Mouse (Mus musculus) adrenal gland, postnatal 36 days (tissue): ENCODE results near the gene Pik3r4. TPM values are rescaled to one million over a fixed set of nuclear protein-coding genes. Genes with fewer than 3 reads are reported as not detected.
A peak's percentile ranks its signal among the peaks of the same experiment; 100 is the strongest.
"Not testable (repeated sequence)": the region's sequence is repeated elsewhere in the genome, so short reads cannot be mapped to it uniquely, and the experiment has no call there.

Experiments
- DNase-seq, 2 experiments: peaks; one replicate each; pipeline ENCODE4 v3.0.0; 2021; ENCODE audit warnings: mixed read lengths in 1 of 2
- long read RNA-seq, 2 experiments: library from polyadenylated mRNA; stranded (forward); transcript quantifications; one replicate each; pipeline ENCODE4 v2.0.0; 2021; ENCODE audit warnings: borderline sequencing depth in 2 of 2
- total RNA-seq, 2 experiments: library from RNA; stranded (reverse); gene quantifications; 2 replicates each; pipeline ENCODE4 v1.2.3; 2021

Gene Pik3r4
- 10 to 100 TPM; 31.4 to 36.8 TPM for total RNA-seq
- long read RNA-seq, experiment 1, full-length matches to known transcripts, result 1 of 13 reads
- long read RNA-seq, experiment 1, partial matches to known transcripts, result 9 of 13 reads
- long read RNA-seq, experiment 1, other reads (novel, unspliced or antisense), result 3 of 13 reads
- long read RNA-seq, experiment 2, full-length matches to known transcripts, result 1 of 1 reads
- long read RNA-seq, experiment 2, partial matches to known transcripts, result 0 of 1 reads
- long read RNA-seq, experiment 2, other reads (novel, unspliced or antisense), result 0 of 1 reads

DNA sequence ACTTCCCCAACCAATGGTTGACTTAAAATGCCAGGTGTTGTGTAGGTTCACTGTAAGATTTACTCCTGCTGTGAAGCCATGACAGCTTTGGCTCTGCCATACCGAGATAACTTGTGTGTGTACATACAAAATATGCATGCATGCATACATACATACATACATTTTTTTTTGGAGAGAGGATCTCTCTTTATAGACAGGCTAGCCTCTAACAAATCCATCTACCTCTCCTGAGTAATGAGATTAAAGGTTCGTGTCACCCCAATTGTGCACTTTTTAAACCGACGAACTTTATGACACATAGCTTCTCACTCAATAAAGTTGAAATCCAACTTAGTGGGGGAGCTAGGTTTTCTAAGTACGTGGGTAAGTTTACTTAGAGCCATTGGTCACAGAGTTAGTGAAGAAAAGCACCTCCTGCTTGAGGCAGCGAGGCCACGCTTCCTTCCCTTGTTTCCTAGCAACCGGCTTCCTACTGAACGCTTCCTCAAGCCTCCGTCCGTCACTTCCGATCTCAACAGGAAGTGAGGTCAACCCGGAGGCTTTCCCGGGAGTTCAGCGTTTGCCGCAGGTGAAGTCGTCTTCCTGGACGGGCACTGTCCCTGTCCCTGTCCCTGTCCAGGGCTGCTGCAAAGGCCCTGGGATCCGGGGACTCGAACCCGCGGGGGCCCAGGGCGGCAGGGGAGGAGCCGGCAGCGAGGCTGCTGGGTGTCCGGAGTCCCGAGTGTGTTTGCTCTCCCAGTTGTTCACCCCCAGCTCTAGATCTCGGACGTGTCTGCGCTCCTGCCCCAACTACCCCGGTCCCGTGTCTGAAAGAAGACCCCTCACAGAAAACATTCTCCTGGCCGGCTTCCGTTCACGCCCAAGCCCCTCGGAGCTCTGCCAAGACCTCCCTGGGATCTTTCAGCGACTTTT is at the start of gene Pik3r4:
TSS of gene Pik3r4 (plus strand) at position 519 of the 912 bp plus-strand sequence.
- peak; percentile 89 for DNase-seq

DNA sequence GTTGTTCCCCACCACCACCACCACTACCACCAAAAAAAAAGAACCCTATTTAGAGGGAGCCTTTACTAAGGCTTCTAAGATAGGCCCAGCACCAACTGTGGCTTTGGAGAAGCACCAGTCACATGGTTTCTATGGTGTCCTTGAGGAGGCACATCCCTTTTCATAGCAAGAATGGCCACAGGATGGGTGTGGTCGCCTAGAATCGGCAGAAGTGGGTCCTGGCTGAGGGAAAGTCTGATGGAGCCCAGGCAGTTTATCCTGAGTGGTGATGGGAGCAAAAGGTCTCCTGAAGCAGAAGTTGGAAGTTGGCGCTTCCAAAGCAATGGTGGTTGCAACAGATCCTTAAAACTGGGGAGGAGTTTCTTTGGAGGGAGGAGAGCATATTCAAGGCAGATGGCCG is 43.9 kb upstream of the Pik3r4 start:
- DNase-seq, result no peak

DNA sequence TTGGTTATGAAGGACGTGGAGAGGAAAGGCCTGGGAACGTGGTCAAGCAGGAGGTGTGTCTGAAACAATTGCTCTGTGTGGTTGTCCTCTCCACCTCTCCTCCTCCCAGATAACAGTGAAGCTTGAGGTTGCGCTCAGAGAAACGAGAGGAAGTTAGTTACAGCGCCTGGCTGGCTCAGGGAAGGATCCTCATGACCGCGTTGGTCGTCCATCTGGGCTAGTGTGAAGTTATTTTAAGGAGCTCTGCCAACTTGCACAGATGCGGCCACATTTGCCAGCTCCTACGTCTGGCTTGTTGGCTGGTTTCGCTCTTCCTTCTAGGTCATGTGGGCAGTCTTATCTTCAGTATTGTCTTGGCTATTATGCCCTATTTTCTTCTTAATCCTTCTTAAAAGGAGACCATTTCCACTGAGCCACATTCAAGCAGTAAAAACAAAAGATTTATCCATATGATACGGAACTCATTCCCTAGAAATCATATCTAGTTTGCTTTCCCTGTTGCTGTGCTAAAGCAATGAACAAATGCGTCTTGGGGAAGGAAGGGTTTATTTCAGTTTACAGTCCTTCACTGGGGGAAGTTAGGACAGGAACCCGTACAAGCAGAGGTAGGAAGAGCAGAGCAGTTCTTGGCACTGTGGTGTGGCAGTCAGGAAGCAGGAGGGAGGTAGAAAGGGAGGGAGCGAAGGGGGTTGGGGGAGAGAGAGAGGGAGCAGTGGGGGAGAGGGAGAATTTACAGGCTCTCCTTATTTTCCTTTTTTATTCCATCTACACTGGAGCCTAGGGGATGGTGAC is 30.6 kb upstream of the Pik3r4 start:
- DNase-seq, result no peak

DNA sequence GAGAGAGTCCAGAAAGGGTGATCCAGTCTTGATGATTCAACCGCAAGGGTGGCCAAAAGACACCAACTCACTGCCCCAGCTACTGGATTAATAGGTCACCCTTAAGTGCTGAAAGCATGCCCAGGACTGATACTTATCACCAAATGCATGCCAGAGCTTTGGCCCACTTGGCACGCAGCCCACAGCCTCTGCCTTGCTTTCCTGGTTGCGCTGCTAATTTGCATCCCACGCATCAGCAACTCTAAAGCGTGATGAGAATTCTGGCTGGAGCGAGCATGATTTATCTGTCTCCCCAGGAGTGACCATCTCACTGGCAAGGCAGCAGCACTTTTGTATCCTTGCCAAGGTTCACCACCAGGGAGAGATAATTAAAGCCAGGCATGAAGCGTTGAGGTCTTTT is 29.9 kb upstream of the Pik3r4 start:
- peak; percentile 8 to 23 for DNase-seq

DNA sequence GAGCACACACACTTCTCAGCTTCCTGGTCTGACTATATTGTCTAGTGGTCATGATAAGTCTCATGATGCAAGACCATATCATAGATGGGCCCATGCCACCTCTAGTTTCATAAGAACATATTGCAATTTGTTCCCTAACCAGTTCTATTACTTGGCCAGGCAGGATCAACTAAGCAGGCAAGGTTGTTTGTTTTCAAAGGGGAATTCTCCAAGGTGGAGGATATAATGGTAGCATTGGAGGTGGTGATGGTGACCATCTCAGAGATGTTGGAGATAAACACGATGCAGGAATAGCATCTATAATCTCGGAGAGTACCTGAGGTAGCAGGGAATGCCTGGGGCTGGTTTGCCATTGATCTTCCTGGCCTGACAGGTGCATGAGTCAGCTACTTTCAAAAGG is 26.8 kb upstream of the Pik3r4 start:
- DNase-seq, result no peak

DNA sequence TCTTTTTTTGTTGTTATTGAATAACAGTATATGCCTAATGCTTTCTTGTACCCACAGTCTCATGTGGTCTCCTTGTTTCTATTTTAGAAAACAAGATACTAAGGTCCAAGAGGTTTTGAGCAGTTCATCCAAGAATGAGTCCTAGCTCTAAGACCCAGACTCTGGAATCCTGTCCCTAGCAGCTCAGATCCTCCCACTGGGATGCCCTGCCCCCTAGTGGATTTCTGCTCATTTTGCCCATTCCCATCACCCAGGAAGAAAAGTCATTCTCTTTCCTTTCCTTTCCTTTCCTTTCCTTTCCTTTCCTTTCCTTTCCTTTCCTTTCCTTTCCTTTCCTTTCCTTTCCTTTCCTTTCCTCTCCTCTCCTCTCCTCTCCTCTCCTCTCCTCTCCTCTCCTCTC is 25.5 kb upstream of the Pik3r4 start:
- peak; percentile 67 to 76 for DNase-seq

DNA sequence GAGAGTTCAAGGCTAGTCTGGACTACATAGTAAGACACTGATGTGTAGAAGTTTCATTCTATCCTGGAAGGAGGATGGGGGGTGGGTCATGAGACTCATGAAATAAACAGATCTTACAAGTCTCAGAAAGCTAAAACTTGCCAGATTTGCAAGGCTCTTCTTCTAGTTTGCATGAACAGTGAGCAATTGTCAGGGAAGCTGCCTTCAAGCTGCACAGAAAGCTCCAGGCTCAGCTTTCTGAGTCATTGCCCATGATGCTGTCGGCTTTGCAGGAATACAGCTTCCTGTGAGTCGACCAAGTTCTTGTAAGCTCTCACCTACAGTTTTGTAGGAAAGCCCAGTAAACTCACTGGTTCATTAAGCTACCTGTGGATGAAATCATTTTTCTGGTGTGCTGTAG is 8.8 kb upstream of the Pik3r4 start:
- no peak for DNase-seq

DNA sequence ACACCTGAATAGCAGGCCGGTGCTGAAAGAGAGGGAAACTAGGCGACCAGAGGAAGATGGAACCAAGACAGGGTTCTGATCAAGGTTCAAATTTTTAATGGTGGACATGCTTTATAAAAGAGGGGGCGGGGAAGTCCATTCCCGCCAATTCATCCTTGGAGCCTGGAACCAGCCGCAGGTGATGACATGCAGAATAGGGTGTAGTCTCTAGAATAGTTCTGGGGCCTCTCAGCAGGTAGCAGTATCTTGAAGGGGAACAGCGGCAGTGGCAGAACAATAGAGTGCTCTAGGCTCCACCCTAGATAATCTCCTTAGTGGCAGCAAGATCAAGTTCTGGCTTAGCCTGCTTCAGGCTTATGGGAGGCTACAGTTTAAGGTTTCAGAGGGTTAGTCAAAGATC is 1.4 kb upstream of the Pik3r4 start:
- DNase-seq, result not testable (repeated sequence)

DNA sequence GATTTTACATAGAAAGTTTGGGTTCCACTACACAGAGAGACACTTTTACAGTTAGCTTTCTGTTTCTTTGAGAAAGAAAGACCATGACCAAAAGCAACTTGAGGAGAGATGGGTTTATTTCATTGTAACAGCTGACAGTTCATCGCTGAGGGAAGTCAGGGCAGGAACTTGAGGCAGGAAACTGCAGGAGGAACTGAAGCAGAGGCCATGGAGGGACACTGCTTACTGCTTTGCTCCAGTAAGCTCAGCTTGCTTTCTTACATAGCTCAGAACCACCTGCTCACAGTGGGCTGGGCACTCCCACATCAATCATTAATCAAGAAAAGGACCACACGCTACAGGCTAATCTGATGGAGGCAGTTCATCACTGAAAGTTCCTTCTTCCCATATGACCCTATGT is 13.4 kb downstream of the Pik3r4 start:
- DNase-seq, result no peak

DNA sequence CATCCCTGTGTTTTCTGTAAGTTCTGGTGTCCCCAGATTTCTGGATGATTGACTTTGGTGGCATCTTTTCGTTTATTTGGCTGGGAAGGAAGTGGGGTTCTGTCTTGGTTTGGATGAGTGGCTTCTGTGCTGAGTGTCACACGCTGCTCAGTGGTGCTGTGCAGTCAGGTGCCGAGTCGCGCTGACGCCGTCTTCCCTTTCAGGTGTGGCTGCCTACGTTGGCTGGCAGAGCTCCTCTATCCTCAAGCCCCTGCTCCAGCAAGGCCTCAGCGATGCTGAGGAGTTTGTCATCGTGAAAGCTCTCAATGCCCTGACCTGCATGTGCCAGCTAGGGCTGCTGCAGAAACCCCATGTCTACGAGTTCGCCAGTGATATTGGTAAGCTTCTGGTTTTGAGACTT is 15.4 kb downstream of the Pik3r4 start:
- no peak for DNase-seq

DNA sequence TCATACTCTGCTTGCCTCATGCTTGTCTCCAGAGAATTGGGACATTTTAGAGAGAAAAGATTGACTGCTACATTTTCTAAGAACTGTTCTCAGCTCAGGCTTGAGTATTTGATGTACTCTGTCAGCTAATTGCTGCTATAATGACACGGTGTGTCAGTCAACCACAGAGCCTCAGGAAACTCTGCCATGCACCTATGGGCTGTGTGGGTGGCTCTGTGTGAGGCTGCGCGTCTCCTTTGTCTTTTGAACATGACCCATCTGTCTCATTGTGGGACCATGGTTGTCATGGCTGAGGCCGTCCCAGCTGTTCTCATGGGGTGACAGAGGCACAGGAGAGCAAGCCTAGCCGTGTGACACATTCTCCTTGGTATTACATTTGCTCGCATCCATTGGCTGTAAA is 17.1 kb downstream of the Pik3r4 start:
- DNase-seq, result no peak

DNA sequence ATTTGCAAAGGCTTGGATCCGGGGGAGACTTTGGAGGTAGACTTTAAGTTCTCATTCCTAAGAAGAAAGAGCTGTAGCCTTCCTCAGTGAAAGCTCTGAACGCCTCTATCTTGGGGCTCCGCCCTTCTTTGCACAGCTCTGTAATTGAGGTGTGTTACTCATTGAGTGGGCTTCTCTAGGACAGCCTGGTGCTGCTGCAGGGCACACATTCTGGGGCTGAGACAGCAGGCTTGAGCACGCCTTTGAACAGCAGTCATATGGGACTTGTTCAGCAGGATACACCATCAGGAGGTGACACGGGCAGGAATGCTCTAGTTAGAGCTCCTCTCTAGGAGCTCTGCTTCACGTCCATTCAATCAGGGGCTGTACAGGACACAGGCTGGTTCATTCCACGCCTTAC is 22.5 kb downstream of the Pik3r4 start:
- DNase-seq, result no peak

DNA sequence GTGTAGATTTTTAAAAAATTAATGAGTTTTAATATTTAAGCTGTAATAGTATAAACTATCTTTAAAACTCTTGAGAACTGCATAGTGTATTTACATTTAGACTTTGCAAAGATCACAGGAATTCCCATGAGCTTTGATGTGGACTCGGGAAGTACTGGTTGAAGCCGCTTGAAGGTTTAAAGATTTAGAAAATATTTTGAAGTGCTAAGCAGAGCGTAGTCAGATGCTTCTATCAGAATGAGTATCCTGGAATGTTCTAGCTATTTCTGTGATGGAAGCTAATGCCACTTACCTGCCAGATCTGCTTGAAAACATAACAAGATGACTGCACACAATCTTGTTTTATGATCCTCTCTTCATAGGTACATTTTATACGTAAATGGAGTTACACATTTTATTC is 28.1 kb downstream of the Pik3r4 start:
- no peak for DNase-seq

DNA sequence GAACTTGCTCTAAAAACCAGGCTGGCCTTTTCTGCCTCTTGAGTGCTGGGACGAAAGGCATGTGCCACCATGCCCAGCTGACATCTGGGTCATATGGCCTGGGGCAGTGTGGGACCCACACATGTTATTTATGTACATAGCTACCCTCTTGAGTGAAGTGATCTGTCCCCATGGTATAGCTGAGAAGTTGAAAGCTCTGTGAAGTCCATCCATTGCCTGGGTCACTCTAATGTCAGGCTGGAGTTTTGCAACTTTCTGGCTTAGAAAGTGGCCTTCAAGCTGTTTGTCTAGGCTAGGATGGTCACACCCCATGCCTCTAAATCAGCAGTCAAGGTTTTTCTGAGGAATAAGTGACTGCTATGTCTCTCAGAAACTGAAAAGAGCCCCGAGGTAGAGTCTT is 29.3 kb downstream of the Pik3r4 start:
- peak in 1 of 2 experiments; percentile 12 for DNase-seq

DNA sequence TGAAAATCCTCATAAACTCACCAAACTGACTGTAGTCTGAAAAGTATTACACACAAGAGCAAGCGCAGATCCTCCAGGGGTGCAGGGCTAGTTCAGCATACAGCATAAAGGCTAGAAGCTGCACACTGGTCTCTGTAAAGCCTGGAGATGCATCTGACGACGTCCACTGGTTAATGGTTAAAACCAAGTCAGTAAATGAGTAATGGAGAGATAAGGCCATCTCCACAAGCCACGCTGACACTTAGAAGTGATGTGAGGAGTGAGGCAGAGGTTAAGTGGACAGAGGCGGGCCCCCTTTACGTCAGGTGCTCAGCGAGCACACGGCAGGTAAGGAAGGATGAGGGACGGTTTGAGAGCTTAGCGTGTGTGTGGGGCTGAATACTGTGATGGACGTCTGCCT is 33.2 kb downstream of the Pik3r4 start:
- no peak for DNase-seq

DNA sequence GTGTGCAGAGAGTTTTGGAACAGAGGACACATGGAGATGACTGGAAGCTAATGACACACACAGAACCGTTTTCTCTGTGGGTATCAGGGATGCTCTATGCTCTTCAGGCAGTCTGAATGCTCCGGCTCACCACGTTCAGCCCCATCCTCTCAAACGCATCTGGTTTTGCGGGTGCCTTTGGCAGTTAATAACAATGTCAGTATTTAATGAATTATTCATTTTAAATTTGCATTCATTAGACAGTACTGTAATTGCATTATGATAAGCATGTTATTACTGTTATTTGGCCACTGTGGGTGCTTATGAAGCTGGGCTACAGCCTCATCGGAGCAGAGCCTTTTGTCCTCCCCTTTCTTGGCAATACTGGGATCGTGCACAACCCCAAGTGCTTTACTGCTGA is 38.6 kb downstream of the Pik3r4 start:
- DNase-seq, result no peak

DNA sequence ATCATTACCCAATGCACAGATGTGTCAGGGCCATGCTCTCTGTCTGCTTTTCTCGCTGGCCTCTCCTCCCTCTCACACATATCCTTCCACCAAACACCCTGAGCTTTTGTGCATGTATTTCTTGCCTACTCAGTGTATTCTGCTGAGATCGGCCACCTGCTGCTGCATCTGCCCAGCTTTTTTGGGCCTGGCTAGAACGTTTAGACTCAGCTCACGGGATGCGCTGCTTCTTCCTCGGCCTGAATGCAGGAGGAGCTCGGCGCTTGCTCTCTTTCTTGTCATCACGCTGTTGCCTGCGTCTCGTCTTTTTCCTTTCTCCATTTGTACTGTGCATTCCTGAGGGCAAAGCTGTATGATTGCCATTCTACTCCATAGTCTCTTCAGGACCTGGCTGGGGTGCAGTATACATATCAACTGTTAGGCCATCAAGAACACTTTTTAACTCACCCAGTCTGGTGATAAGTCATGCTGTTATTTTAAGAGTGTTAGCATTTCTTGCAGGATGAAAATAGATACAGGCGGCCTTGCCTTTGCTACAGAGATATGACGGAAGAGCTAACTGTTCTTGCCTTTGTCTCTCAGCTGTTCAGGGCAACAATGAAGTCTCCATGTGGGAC is 41.9 kb downstream of the Pik3r4 start:
- DNase-seq, result no peak

DNA sequence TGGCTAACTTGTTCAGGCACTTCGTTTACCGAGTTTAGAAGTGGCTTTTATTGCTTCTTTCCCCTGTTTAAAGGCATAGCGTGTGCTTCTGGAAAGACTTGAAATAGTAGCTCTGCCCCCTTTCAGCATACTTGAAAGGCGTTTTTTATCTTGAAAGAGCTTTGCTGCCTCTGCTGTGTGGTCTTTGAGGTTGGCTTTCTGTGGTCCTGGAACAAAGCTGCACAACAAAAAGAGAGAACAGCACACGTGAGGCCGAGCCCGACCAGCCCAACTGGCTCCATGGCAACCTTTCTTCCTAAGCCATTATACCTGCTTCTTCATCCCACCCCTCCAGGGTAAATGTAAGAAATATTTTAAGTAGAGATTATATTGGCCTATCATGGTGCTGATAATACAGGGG is 46.7 kb downstream of the Pik3r4 start:
- no peak for DNase-seq

DNA sequence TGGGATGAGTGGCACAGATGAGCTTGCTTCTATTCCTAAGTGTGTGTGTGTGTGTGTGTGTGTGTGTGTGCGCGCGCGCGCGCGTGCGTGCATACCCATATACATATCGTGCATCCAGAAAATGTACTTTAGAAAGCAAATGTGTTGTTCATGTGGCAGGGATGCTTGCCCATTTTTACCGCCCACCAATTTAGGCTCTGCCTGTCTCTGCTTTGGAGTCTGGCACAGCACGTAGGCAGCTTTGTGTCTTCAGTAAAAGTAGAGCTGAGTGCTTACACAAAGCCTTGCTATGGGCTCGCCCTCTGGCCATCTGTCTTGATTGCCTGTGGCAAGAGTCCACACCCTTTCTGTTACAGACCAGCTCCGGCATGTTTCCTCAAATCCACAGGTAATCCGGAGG is 49.7 kb downstream of the Pik3r4 start:
- DNase-seq, result no peak

DNA sequence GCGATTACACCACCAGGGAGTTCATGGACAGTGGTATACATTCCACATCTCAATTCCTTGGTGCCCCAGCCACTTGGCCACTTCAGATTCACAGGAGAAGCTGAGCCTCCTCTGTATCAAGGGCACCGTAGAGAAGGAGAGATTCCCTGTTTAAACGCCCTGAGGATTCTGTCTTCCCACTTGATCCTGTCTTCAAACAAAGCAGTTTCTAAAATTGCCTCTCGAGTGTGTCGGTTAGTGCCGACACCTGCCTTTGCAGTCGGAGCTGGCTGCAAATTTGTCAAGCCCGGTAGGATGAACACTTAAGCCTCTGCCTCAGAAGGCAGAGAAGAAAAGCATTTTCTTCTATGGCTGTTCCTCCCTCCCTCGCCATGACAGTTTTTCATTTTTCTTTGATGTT is 50.3 kb downstream of the Pik3r4 start:
- DNase-seq, result no peak

DNA sequence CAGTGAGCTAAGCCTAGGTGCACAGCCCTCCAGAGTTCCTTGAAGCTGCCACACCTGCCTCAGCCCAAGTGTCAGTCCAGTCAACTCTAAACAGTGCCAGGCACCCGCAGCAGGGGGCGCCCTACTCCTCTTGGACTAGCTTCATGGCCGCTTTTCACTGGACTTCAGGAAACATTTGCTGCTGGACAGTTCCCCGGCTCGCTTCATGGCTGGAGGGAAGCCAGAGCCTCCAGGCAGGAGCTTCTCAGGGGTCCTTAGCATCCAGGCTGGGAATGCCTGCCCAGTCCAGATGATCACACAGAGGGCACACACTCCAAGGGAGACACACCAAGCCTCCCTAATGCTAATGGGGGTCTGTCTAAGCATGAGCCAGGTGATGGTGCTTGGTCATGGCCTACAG is 51.1 kb downstream of the Pik3r4 start:
- peak; percentile 91 to 93 for DNase-seq

DNA sequence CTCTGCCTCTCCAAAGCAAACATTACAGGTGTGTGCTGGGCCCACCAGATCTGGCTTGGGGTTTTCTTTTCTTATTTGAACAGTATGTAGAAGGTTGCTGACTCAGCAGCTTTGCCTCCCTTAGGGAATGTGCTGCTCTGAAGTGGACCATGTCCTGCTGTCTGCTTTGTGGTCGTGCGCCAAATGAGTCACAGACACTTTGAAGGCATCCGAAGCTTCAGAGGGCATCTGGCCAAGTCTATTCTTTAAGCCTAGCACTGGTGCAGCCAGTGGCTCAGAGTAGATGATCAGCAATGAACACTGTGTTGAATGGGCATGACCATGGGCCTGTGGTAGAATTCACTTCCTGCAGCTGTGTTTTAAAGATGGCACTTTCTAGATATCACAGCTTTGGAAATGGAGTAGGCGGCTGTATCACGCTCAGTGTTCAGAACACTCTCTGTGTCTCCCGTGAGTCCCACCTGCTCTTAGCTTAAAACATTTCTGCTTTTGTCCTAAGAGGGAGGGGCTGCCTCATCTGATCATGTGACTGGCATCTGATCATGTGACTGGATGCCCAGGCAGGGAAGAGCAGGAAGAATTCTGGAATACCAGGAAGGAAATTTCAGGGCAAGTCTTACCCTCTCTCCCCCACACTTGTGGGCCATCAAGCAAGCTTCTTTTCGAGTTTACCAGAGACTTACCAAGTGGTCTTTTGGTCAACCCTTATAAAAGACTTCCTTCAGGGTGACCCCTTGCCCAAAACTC is 54.2 kb downstream of the Pik3r4 start:
- DNase-seq, result peak; percentile 61 to 66
